Mouse (Mus musculus) testis, adult 2 months (tissue): Measurements from ENCODE around the gene Gm128.
A peak's percentile ranks its signal among the peaks of the same experiment; 100 is the strongest.

Source experiments
- CTCF ChIP-seq: fragments of 200-500 bp; IDR thresholded peaks from 2 replicates; pipeline ENCODE4 v1.5.1; 2012; ENCODE audit warnings: low read depth, mild to moderate bottlenecking, inconsistent platforms, low read length, moderate library complexity; ENCODE audit not compliant: control insufficient read depth, insufficient read depth, insufficient replicate concordance
- POLR2A ChIP-seq: fragments of 200-500 bp; IDR thresholded peaks from 2 replicates; pipeline ENCODE4 v1.6.1; 2012; ENCODE audit warnings: low read depth, mild to moderate bottlenecking, inconsistent platforms, low read length, moderate library complexity; ENCODE audit not compliant: control insufficient read depth

DNA sequence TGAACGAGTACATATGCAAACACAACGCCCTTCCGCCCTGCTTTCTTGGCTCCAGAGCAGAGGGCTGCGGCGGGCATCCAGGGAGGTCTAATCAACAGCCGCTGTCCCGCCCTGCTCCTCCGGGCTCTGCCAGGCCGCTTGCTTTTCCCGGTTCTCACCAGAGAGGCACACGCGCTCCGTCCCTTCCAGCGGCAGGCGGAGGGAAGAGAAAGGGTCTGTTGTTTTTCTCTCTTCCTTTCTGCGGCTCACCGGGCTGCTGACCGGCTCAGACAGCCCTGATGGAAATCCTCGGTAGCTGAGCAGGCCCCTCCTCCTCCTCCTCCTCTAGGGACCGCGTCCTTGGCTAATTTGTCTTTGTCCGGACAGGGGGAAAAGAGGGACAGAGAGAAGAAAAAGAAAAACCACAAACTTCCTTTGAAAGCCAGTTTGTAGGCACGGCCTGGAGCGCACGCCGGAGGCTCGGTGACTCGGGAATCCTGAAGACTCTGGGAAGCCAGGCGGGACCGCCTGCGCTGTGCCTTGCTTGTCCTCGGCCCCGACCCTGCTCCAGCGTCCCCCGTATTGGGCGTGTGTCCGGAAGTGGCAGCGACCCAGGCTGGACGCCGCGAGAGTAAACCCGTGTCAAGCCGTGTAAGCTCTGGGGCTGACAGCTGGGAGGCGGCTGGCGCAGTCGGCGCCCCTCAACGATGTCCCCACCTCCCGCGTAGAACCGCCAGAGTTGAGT lies 41.6 kb upstream of the Gm128 start:
- TF ChIP-seq POLR2A (peak; percentile 52), CTCF (peak; percentile 10; the same call in 1 of the 2 replicates)
